Mouse (Mus musculus) thymus, postnatal 4 days (tissue): ENCODE measurements around the gene Gclm.

Source experiments
- DNase-seq: peaks from one replicate; pipeline ENCODE4 v3.0.0; 2021

Gclm gene

GRCm38 (mm10) chr3:122293223-122293953 is 48.0 kb downstream of the Gclm start:
- DNase-seq: no peak

GRCm38 (mm10) chr3:122293954-122294850 is 48.8 kb downstream of the Gclm start, which contains the start of gene Bcar3:
Gene Bcar3 (plus strand): TSS chr3:122294136.
- DNase-seq: peak; percentile 89

- peak; percentile 74 for DNase-seq
These were observed 50.2 kb downstream of the Gclm start for GRCm38 (mm10) chr3:122295511-122295910.

- DNase-seq: no peak
These were observed 51.6 kb downstream of the Gclm start for GRCm38 (mm10) chr3:122296979-122297378.

GRCm38 (mm10) chr3:122300983-122301919 is 55.9 kb downstream of the Gclm start:
- DNase-seq: peak; percentile 51

- no peak for DNase-seq
These were observed 59.2 kb downstream of the Gclm start for GRCm38 (mm10) chr3:122304560-122304959.

- DNase-seq: no peak
These were observed 62.7 kb downstream of the Gclm start for GRCm38 (mm10) chr3:122307894-122308671.

- peak; percentile 38 for DNase-seq
These were observed 63.6 kb downstream of the Gclm start for GRCm38 (mm10) chr3:122308981-122309380.

- DNase-seq: peak; percentile 85
These were observed 66.7 kb downstream of the Gclm start for GRCm38 (mm10) chr3:122312078-122312477.

GRCm38 (mm10) chr3:122312936-122313629 is 67.7 kb downstream of the Gclm start:
- DNase-seq: no peak

- DNase-seq: no peak
These were observed 68.6 kb downstream of the Gclm start for GRCm38 (mm10) chr3:122313936-122314335.

GRCm38 (mm10) chr3:122316621-122317020 is 71.3 kb downstream of the Gclm start:
- DNase-seq: no peak

GRCm38 (mm10) chr3:122317339-122317738 is 72.0 kb downstream of the Gclm start:
- DNase-seq: no peak
